Mouse (Mus musculus): Measurements from ENCODE around the gene AC161166.1.
"Not testable (repeated sequence)": the region's sequence is repeated elsewhere in the genome, so short reads cannot be mapped to it uniquely, and the experiment has no call there.

GRCm38 (mm10) chr7:24520054-24520453 is 7.8 kb upstream of the AC161166.1 start:
- not testable (repeated sequence) for TF ChIP-seq CTCF, EP300 (IDR thresholded peaks at IDR 0.05)

Measured in lung, postnatal 0 days (tissue).